Comparison of ENCODE assay signal across 22 mouse cellular contexts in genomic region chr6:22395207-22395606, GRCm38 (mm10). TPM values are rescaled to one million over a fixed set of nuclear protein-coding genes. Genes with fewer than 3 reads are reported as not detected.
A peak's percentile ranks its signal among the peaks of the same experiment; 100 is the strongest.
DNase-seq lines count a peak whose midpoint lies in the region; ATAC-seq and TF ChIP-seq lines count a peak whose summit lies in the region.
"Had no signal": no experiment of that assay in that cellular context is flagged by ENCODE, and none has a peak within 500 bp of the region (broad histone marks: within the 10 kb centered on the region; RNA-seq: fewer than 3 reads in every experiment).

No protein-coding gene starts in this region.

- H3K9me3 ChIP-seq in forebrain, embryonic 14.5 days (replicated peaks; ENCODE audit: control insufficient read depth, low read length) = no peaks in the 10 kb centered on the region
- no peaks in the 10 kb centered on the region for H3K9me3 ChIP-seq in forebrain, embryonic 11.5 days (ENCODE audit: control insufficient read depth, low read length)
- H3K9me3 ChIP-seq in forebrain, postnatal 0 days (ENCODE audit: low read length) = no peaks in the 10 kb centered on the region
- H3K9me3 ChIP-seq in forebrain, embryonic 15.5 days = no peaks in the 10 kb centered on the region
- no peaks in the 10 kb centered on the region for H3K9me3 ChIP-seq in lung, postnatal 0 days (ENCODE audit: low read length)
- H3K9me3 ChIP-seq: embryonic facial prominence, embryonic 13.5 days; embryonic facial prominence, embryonic 15.5 days; forebrain, embryonic 10.5 days had no signal

- no peak for ATAC-seq in forebrain, embryonic 14.5 days
- no peak for ATAC-seq in forebrain, embryonic 11.5 days (replicated peaks; ENCODE audit: low FRiP score)
- ATAC-seq in forebrain, postnatal 0 days = peak; percentile 63; the same call in 1 of the 2 replicates
- ATAC-seq in forebrain, embryonic 15.5 days (replicated peaks) = no peak; the same call in 1 of the 2 replicates
- ATAC-seq in lung, postnatal 0 days = no peak
- ATAC-seq: CD4-positive, CD25-positive, alpha-beta regulatory T cell, adult 4 months had no signal

- no peak overlapping the region for H3K4me2 ChIP-seq in forebrain, embryonic 14.5 days (ENCODE audit: low read length)
- no peak overlapping the region for H3K4me2 ChIP-seq in forebrain, embryonic 11.5 days (ENCODE audit: low read depth, low read length, severe bottlenecking)
- no peak overlapping the region for H3K4me2 ChIP-seq in forebrain, postnatal 0 days (ENCODE audit: low read depth)
- H3K4me2 ChIP-seq in forebrain, embryonic 15.5 days (replicated peaks) = no peak overlapping the region
- no peak overlapping the region for H3K4me2 ChIP-seq in lung, postnatal 0 days (replicated peaks; ENCODE audit: low read depth, low read length)
- H3K4me2 ChIP-seq: embryonic facial prominence, embryonic 13.5 days; embryonic facial prominence, embryonic 15.5 days had no signal

- 0 out of 2 replicates have a peak, but pooled peaks cover 3% of the 10 kb centered on the region for H3K4me1 ChIP-seq in forebrain, embryonic 14.5 days (ENCODE audit: control insufficient read depth, insufficient read depth, low read length)
- no peaks in the 10 kb centered on the region for H3K4me1 ChIP-seq in forebrain, embryonic 11.5 days (replicated peaks; ENCODE audit: control insufficient read depth, insufficient read depth, low read length)
- H3K4me1 ChIP-seq in forebrain, postnatal 0 days (ENCODE audit: insufficient read depth) = no peaks in the 10 kb centered on the region
- peaks cover 9% of the 10 kb centered on the region for H3K4me1 ChIP-seq in forebrain, embryonic 15.5 days
- no peaks in the 10 kb centered on the region for H3K4me1 ChIP-seq in lung, postnatal 0 days (ENCODE audit: insufficient read depth, low read depth, low read length)
- H3K4me1 ChIP-seq in lung, adult 2 months (ENCODE audit: control insufficient read depth, insufficient read depth, low read length) = no peaks in the 10 kb centered on the region
- H3K4me1 ChIP-seq: embryonic facial prominence, embryonic 13.5 days had no signal

- H3K9ac ChIP-seq in forebrain, embryonic 14.5 days (ENCODE audit: low read length) = no peak overlapping the region
- H3K9ac ChIP-seq in forebrain, embryonic 11.5 days (ENCODE audit: low read length) = no peak overlapping the region
- H3K9ac ChIP-seq in forebrain, postnatal 0 days = no peak overlapping the region
- no peak overlapping the region for H3K9ac ChIP-seq in forebrain, embryonic 15.5 days (replicated peaks)
- no peak overlapping the region for H3K9ac ChIP-seq in lung, postnatal 0 days (replicated peaks; ENCODE audit: low read depth)
- H3K9ac ChIP-seq: embryonic facial prominence, embryonic 13.5 days; embryonic facial prominence, embryonic 15.5 days had no signal

- no peak for TF ChIP-seq POLR2A in lung, adult 2 months (IDR thresholded peaks at IDR 0.05; ENCODE audit: borderline replicate concordance, extremely low read depth, low read depth, low read length)

- 72% methylated on average over 3 of the region's 3 CpGs for WGBS in forebrain, embryonic 14.5 days
- 86% methylated on average over 3 of the region's 3 CpGs for WGBS in forebrain, embryonic 11.5 days
- WGBS in forebrain, postnatal 0 days = 48% methylated on average over 3 of the region's 3 CpGs
- 56% methylated on average over 3 of the region's 3 CpGs for WGBS in forebrain, embryonic 15.5 days
- WGBS in lung, postnatal 0 days = 16% methylated on average over 3 of the region's 3 CpGs
- WGBS in lung, adult 2 months = 32% methylated on average over 3 of the region's 3 CpGs

- TF ChIP-seq EP300 in lung, postnatal 0 days (IDR thresholded peaks at IDR 0.05) = no peak

- H3K27ac ChIP-seq in forebrain, embryonic 14.5 days (ENCODE audit: low read depth, low read length) = no peak overlapping the region
- H3K27ac ChIP-seq in forebrain, embryonic 11.5 days (ENCODE audit: low read depth, low read length) = no peak overlapping the region
- no peak overlapping the region for H3K27ac ChIP-seq in forebrain, postnatal 0 days (ENCODE audit: low read depth, low read length)
- H3K27ac ChIP-seq in forebrain, embryonic 15.5 days (replicated peaks) = no peak overlapping the region
- H3K27ac ChIP-seq in lung, postnatal 0 days (ENCODE audit: low read length) = no peak overlapping the region
- H3K27ac ChIP-seq: embryonic facial prominence, embryonic 13.5 days; embryonic facial prominence, embryonic 15.5 days; forebrain, embryonic 10.5 days had no signal

- DNase-seq in forebrain, embryonic 14.5 days (ENCODE audit: low spot score) = peak; percentile 10
- DNase-seq in forebrain, embryonic 11.5 days (ENCODE audit: low spot score) = no peak
- DNase-seq in forebrain, postnatal 0 days = no peak
- DNase-seq in lung, postnatal 0 days (ENCODE audit: low spot score) = peak; percentile 39
- no peak for DNase-seq in lung, adult 2 months
- DNase-seq: adrenal gland, adult 2 months; adrenal gland, postnatal 10 days; adrenal gland, postnatal 25 days; B cell, adult 2 months; cerebellum, adult 11 months; cerebellum, adult 18-20 months; cerebellum, adult 8-10 months; cerebellum, adult 9-11 months; cerebellum, postnatal 14 days; cerebellum, postnatal 36 days; embryo, embryonic 11 days had no signal

- no peaks in the 10 kb centered on the region for H3K36me3 ChIP-seq in forebrain, embryonic 14.5 days (ENCODE audit: control insufficient read depth, insufficient read depth, low read length)
- no peaks in the 10 kb centered on the region for H3K36me3 ChIP-seq in forebrain, embryonic 11.5 days (ENCODE audit: control insufficient read depth, insufficient read depth, low read length)
- H3K36me3 ChIP-seq in forebrain, postnatal 0 days (ENCODE audit: insufficient read depth) = no peaks in the 10 kb centered on the region
- no peaks in the 10 kb centered on the region for H3K36me3 ChIP-seq in forebrain, embryonic 15.5 days
- no peaks in the 10 kb centered on the region for H3K36me3 ChIP-seq in lung, postnatal 0 days (ENCODE audit: insufficient read depth, low read length)
- H3K36me3 ChIP-seq: embryonic facial prominence, embryonic 13.5 days; embryonic facial prominence, embryonic 15.5 days; forebrain, embryonic 10.5 days had no signal

- TF ChIP-seq CTCF in forebrain, postnatal 0 days (IDR thresholded peaks at IDR 0.05; ENCODE audit: low read depth) = no peak
- no peak for TF ChIP-seq CTCF in lung, postnatal 0 days (IDR thresholded peaks at IDR 0.05)
- TF ChIP-seq CTCF in lung, adult 2 months (IDR thresholded peaks at IDR 0.05; ENCODE audit: insufficient read depth, low read length) = no peak

- no peaks in the 10 kb centered on the region for H3K27me3 ChIP-seq in forebrain, embryonic 14.5 days (replicated peaks; ENCODE audit: control insufficient read depth, insufficient read depth, low read length)
- H3K27me3 ChIP-seq in forebrain, embryonic 11.5 days (ENCODE audit: control insufficient read depth, insufficient read depth, low read length) = no peaks in the 10 kb centered on the region
- H3K27me3 ChIP-seq in forebrain, postnatal 0 days (ENCODE audit: insufficient read depth, low read length) = no peaks in the 10 kb centered on the region
- H3K27me3 ChIP-seq in forebrain, embryonic 15.5 days = no peaks in the 10 kb centered on the region
- no peaks in the 10 kb centered on the region for H3K27me3 ChIP-seq in lung, postnatal 0 days (replicated peaks; ENCODE audit: insufficient read depth, low read length)
- H3K27me3 ChIP-seq: embryonic facial prominence, embryonic 13.5 days; embryonic facial prominence, embryonic 15.5 days had no signal

- no peak overlapping the region for H3K4me3 ChIP-seq in forebrain, embryonic 14.5 days (ENCODE audit: low read depth, low read length)
- no peak overlapping the region for H3K4me3 ChIP-seq in forebrain, embryonic 11.5 days (ENCODE audit: low read depth, low read length)
- no peak overlapping the region for H3K4me3 ChIP-seq in forebrain, postnatal 0 days (ENCODE audit: low read depth, low read length)
- H3K4me3 ChIP-seq in forebrain, embryonic 15.5 days = no peak overlapping the region
- H3K4me3 ChIP-seq in lung, postnatal 0 days (ENCODE audit: low read depth, low read length) = no peak overlapping the region
- H3K4me3 ChIP-seq in lung, adult 2 months (replicated peaks; ENCODE audit: extremely low read depth, low read depth, low read length) = no peak overlapping the region
- H3K4me3 ChIP-seq: embryonic facial prominence, embryonic 13.5 days; embryonic facial prominence, embryonic 15.5 days; erythroblast, embryonic 14.5 days; forebrain, embryonic 10.5 days had no signal

RNA-seq across cellular contexts. Expression of gene Fam3c, which starts 39.2 kb away (rescaled TPM):
- 43.8 and 54.4 TPM in 2 replicates for polyA plus RNA-seq in forebrain, embryonic 14.5 days (2014; fragmentation: Nextera tagmentation; extraction: Ambion mirVana)
- polyA plus RNA-seq in forebrain, embryonic 11.5 days (2014; fragmentation: Nextera tagmentation; extraction: Ambion mirVana) = 34.2 and 35.1 TPM in 2 replicates
- total RNA-seq in forebrain, postnatal 0 days (2014; rRNA removed) = 49.7 and 50.2 TPM in 2 replicates
- polyA plus RNA-seq in forebrain, postnatal 0 days (2015; fragmentation: Nextera tagmentation; extraction: Ambion mirVana) = 73.9 and 98.9 TPM in 2 replicates
- polyA plus RNA-seq in forebrain, embryonic 15.5 days (2015; fragmentation: Nextera tagmentation; extraction: Ambion mirVana) = 53.5 and 56.2 TPM in 2 replicates
- polyA plus RNA-seq in lung, postnatal 0 days (2015; fragmentation: Nextera tagmentation; extraction: Ambion mirVana) = 66.9 and 74.8 TPM in 2 replicates
- polyA plus RNA-seq in lung, adult 2 months (2012; rRNA removed) = 5.1 and 9.1 TPM in 2 replicates

Comparison
In these comparisons a context has a peak if more than half of its experiments do, and no peak if none do; other contexts are left out.
1. DNase-seq: peak in forebrain, embryonic 14.5 days (single experiment) and lung, postnatal 0 days (single experiment); none in forebrain, embryonic 11.5 days (single experiment), forebrain, postnatal 0 days (single experiment) and lung, adult 2 months (single experiment).